Mouse (Mus musculus) c-Kit-positive CD71-positive TER-119-positive erythroid progenitor cells, embryonic 14.5 days (primary cell): ENCODE data around the gene Lrrc8d.

Experiments
- DNase-seq: peaks from one replicate; pipeline ENCODE4 v3.0.0-alpha.2; 2013; ENCODE audit warnings: low spot score

The Lrrc8d gene

GRCm38 (mm10) chr5:105699141-105700069 lies at the start of gene Lrrc8d:
Lrrc8d (plus strand) TSS chr5:105699969.
- DNase-seq: peak; percentile 48

DNA sequence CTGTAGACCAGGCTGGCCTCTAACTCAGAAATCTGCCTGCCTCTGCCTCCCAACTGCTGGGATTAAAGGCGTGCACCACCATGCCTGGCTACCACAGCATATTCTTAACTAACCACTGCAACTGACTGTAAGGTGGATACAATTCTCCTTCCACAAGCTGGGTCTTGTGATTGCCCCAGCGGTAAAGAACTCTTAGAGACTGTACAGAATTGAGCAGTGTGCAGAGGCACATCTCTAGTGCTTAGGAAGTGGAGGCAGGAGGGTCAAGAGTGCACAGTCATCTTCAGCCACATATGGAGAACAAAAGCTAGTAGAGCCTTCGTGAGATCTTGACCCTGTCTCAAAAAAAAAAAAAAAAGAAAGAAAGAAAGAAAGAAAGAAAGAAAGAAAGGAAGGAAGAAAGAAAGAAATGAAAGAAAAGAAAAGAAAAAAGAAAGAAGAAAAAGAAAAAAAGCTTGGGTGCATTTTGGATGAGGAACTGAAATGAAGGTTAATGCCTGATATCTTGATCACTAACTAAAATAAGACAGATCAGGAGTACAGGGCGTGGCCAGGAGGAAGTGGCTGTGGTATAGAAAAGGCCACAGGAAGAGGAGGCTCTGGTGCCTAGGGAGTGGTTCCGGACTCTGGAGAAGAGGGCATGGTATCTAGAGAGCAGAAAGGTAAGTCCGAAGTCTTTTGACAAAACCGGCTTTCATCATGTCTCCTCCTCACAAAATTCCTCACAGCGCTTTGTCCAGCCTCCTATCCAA lies 48.9 kb upstream of the Lrrc8d start:
- DNase-seq: no peak

DNA sequence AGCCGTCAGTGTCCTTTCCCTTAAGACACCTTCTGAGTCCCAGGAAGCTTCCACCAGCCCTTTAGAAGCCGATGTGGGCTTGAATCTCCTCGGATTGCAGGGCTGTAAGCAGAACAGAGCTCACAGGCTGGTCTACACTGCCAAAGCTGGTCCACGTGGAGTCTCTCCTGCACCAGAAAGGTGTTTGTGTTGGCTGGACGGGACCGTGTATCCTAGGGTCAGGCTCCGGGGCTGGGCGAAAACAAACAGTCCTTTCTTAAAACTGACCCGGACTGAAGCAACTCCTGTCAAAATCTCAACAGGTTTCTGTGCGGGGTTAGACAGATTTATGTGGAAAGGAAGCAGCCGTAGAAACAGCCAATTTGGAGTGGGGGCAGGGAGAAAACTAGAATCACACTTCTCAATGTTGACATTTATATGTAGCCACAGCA lies 48.2 kb upstream of the Lrrc8d start:
- no peak for DNase-seq

DNA sequence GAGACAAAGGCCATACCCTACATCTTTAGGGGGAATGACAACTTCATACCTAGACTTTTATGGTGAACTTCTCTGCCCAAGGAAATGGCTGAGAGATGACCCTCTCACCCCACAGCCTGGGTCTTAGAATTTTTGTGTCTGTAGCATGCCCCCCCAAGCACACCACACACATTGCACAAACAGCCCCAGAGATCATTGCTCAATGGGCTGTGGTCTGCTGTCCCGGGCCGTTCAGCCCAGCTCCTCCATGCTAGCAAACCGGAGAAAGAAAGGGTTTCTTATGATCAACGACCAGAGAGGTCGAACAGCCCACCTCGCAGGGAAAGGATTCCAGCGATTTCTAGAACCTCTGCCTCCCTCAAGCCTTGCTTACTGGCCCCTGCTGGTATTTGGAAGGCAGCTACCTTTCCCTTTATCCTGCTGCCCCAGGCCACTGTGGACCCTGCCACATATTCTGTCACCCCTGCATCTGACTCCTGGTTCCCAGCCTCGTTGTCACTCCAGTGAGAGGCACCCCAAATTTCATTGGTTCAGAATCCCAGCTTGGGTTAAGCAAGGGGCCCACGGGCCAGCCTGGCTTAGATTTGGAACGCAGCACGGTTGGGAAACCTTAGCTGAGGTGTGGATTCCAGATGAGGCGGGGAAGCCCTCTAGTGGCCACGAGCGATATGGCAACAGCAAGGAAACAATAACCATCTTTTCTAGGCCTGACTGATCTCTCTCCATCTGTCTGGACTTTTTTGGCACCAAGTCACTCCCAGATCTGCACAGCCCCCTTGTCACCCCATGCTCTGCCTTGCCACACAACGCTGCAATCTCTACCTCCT lies 45.3 kb upstream of the Lrrc8d start:
- peak; percentile 65 for DNase-seq

- DNase-seq: no peak
These were observed 44.6 kb upstream of the Lrrc8d start for GRCm38 (mm10) chr5:105655100-105655734.

DNA sequence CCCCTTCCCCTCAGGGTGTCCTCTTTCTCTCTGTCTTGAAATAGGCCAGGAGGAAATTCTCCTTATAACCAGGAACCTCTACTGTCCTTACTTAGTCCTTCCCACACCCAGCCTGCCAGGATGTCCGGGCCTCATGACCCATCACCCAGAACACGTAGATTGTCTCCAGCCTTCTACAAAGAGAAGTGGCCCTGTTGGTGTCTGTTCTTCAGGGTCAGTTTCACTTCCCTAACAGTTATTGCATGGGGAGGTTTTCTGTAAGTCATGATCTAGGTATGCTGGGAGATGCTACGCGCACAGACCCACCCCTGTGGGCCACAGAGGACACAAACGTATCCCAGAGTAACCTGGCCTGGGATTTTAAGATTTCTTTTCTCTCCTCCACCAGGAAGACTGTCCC lies 37.9 kb upstream of the Lrrc8d start:
- no peak for DNase-seq

DNA sequence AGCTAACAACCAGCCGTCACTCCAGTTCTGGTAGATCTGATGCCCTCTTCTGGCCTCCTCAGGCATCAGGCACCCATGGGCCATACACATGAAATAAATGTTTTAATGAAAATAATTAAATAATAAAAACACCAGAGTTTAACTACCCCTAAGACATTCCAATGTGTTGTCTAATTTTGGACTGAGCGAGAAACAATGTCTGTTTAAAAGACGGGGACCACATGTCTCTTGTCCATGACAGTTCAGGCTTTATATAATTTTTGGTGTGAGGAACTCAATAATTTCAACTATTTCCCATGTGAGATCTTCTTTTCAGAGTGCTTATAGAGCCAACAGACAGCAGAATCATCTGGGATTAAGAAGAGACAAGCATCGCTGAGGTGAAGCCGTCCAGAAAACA lies 32.8 kb upstream of the Lrrc8d start:
- no peak for DNase-seq

DNA sequence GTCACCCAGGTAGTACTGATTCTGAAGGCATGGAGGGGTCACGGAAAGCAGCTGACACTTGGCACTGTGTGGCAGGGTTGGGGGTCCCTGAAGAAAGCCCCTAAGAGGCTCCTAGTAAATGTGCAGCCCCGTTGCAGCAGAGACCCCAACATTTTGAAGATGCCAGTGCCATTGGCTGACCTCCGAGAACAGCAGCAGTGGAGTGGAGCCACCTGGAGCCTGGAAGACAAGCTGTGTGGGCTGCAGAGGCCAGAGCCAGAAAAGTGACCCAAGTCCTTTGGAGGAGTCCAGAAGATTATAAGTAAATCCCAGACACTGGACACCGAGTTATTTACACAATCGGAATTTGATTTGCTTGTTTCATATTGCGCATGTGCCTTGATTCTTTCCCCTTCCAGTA lies 32.4 kb upstream of the Lrrc8d start:
- DNase-seq: no peak

GRCm38 (mm10) chr5:105669086-105669485 lies 30.7 kb upstream of the Lrrc8d start:
- no peak for DNase-seq

DNA sequence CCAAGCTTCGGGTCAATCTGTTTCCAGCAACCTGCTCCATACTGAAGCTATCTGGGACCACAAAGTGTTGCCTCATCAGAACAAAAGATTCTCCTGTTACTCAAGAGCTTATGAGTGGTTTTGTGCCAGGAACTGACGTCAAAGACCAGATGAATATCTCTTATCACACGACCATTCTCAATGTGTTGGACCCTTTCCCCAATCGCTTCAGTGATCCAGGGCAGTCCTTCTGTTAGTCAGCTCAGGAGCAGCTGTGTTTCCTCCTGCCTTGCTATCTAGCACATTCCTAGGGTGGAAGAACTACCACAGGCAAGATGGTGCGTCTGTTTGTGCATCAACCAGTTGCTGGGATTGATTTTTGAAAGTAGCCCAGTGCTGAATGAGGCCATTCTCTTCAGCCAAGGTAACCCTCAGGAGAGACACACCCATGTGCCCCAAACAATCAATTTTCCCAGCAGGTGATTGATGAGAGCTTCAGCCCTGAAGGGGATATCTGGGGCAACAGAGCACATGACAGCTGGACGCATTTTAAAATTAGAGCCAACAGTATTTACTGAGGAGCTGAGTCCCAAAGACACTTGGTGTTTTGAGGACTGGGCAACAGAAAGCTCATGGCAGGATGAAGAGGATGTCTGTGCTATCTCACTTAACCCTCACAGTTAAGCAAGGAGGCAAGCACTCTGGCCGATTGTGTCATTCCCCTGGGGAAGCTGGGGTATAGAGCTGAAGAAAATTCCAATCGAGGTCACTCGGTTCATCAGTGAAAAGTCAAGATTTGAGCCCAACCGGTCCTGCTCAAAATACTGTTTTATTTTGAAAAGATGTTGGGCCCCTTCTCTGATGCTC lies 30.0 kb upstream of the Lrrc8d start:
- no peak for DNase-seq

GRCm38 (mm10) chr5:105672332-105672731 lies 27.4 kb upstream of the Lrrc8d start:
- no peak for DNase-seq

DNA sequence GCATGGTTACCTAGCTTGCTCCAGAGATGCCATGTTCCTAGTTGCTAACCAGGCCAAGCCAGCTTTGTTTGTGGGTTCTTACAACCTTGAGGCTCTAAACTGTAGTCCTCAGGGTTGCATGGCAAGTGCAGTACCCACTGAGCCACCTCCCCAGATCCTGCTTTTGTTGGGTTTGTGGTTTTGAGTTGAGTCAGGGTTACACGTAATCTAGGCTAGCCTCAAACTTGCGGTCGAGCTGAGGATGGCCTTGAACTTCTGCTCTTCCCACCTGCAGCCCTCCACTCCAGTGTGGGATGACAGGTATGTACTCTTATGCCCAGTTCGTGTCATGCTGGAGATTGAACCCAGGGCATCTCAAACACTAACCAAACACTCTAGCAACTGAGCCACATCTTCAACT lies 24.3 kb upstream of the Lrrc8d start:
- DNase-seq: no peak

GRCm38 (mm10) chr5:105677071-105677470 lies 22.7 kb upstream of the Lrrc8d start:
- DNase-seq: no peak

DNA sequence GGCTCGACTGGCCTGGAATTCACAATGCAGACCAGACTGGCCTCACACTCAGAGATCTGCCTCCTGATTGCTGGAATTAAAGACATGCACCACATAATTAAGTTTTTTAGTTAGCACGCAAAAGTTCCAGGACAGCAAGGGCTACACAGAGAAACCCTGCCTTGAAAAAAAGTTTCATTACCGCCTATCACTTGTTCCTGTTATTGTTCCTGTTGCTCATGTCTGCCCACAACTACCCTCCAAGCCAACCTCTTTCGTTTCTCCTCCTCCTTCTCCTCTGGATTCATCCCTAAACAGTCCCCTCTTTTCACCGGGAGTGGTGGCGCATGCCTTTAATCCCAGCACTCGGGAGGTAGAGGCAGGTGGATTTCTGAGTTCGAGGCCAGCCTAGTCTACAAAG lies 21.5 kb upstream of the Lrrc8d start:
- no peak for DNase-seq

GRCm38 (mm10) chr5:105679261-105679660 lies 20.5 kb upstream of the Lrrc8d start:
- no peak for DNase-seq

GRCm38 (mm10) chr5:105679921-105680843 lies 19.6 kb upstream of the Lrrc8d start:
- DNase-seq: no peak

GRCm38 (mm10) chr5:105682143-105682611 lies 17.6 kb upstream of the Lrrc8d start:
- DNase-seq: no peak

- no peak for DNase-seq
These were observed 15.8 kb upstream of the Lrrc8d start for GRCm38 (mm10) chr5:105683912-105684350.

DNA sequence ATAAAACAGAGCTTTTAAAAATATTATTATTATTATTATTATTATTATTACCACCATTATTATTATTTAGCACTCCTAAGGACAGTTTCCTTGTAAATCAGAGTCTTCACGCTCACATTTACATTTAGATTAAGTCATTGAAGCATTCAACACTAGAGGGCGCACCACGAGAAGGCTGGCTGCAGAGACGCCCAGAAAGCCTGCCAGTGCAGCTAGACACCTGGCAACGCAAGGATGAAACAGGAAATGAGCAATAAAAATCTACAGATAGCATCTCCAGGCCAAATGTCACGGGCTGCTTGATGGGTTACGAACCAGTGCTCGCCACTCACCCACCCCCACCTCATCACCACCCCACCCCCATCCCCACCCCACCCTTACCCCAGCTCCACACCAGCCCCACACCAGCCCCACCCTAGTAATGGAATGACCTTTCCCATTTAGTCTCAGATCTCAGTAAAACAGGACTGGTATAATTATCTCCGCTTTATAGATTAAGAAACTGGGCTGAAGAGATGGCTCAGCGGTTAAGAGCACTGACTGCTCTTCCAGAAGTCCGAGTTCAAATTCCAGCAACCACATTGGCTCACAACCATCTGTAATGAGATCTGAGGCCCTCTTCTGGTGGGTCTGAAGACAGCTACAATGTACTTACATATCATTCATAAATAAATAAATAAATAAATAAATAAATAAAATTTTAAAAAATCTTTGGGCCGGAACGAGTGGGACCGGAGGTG lies 14.7 kb upstream of the Lrrc8d start:
- peak; percentile 68 for DNase-seq
